Mouse (Mus musculus) limb, embryonic 15.5 days (tissue): ENCODE measurements around the gene Timmdc1. TPM values are rescaled to one million over a fixed set of nuclear protein-coding genes. Genes with fewer than 3 reads are reported as not detected.
A peak's percentile ranks its signal among the peaks of the same experiment; 100 is the strongest.

Experiments
- ATAC-seq: fragments of 200-750 bp; cut with Nextera tagmentation; 2 replicates; pipeline ENCODE4 v1.8.0; 2017; ENCODE audit warnings: low read depth, moderate TSS enrichment; ENCODE audit not compliant: insufficient number of reproducible peaks, low FRiP score, low TSS enrichment
- H3K27ac ChIP-seq: fragments of 300-500 bp; sonication (generic); 2 replicates; pipeline ENCODE4 v1.5.1; 2015; ENCODE audit warnings: moderate library complexity, mild to moderate bottlenecking, inconsistent platforms
- H3K27me3 ChIP-seq: fragments of 300-500 bp; sonication (generic); 2 replicates; pipeline ENCODE4 v1.6.1; 2015; ENCODE audit warnings: inconsistent platforms
- H3K36me3 ChIP-seq: fragments of 300-500 bp; sonication (generic); 2 replicates; pipeline ENCODE4 v1.6.1; 2015; ENCODE audit warnings: inconsistent platforms
- H3K4me1 ChIP-seq: fragments of 300-500 bp; sonication (generic); 2 replicates; pipeline ENCODE4 v1.6.1; 2015; ENCODE audit warnings: inconsistent platforms
- H3K4me2 ChIP-seq: fragments of 300-500 bp; sonication (generic); 2 replicates; pipeline ENCODE4 v1.6.1; 2015; ENCODE audit warnings: mild to moderate bottlenecking, inconsistent platforms
- H3K4me3 ChIP-seq: fragments of 300-500 bp; sonication (generic); 2 replicates; pipeline ENCODE4 v1.5.1; 2015; ENCODE audit warnings: mild to moderate bottlenecking, inconsistent platforms
- H3K9ac ChIP-seq: fragments of 300-500 bp; sonication (generic); 2 replicates; pipeline ENCODE4 v1.6.1; 2015; ENCODE audit warnings: inconsistent platforms
- H3K9me3 ChIP-seq: fragments of 300-500 bp; sonication (generic); 2 replicates; pipeline ENCODE4 v1.6.1; 2016; ENCODE audit warnings: inconsistent platforms
- WGBS: fragments of 180-500 bp; shearing (Covaris S2); methylation state at CpG from one replicate; pipeline ENCODE4 v1.1.7; 2015; 5-methylcytosine and 5-hydroxymethylcytosine counted together
- polyA plus RNA-seq: library from polyadenylated mRNA; unstranded; fragments of >200 nt; fragmentation: Nextera tagmentation; extraction: Ambion mirVana; gene quantifications from 2 replicates; pipeline ENCODE4 v1.2.1, GENCODE M21; 2015

Timmdc1 gene
- polyA plus RNA-seq, 1 experiment from 2014 or later = 26.6 TPM

- Histone ChIP-seq H3K36me3 (no peaks in the 10 kb centered on the region), H3K27ac (no peak overlapping the region), H3K9ac (no peak overlapping the region), H3K9me3 (no peaks in the 10 kb centered on the region), H3K4me3 (no peak overlapping the region), H3K4me2 (no peak overlapping the region), H3K27me3 (no peaks in the 10 kb centered on the region), H3K4me1 (no peaks in the 10 kb centered on the region; the same call in 1 of the 2 replicates)
- ATAC-seq = no peak
- WGBS = 56% methylated on average over 11 of the region's 11 CpGs
These were observed 65.5 kb downstream of the Timmdc1 start for GRCm38 (mm10) chr16:38456812-38457567.

GRCm38 (mm10) chr16:38455511-38456418 is 66.7 kb downstream of the Timmdc1 start, which contains the start of gene Cd80:
Gene Cd80, plus strand, starts transcription at chr16:38455561.
- H3K27ac ChIP-seq = no peak within 1 kb of the TSS
- H3K27me3 ChIP-seq = no peaks in the 10 kb centered on the region
- no peaks in the 10 kb centered on the region for H3K9me3 ChIP-seq
- no peak within 1 kb of the TSS for H3K4me2 ChIP-seq
- no peak within 1 kb of the TSS for H3K9ac ChIP-seq
- no peak within 1 kb of the TSS for H3K4me3 ChIP-seq
- peaks cover 9% of the 10 kb centered on the region for H3K4me1 ChIP-seq
- WGBS = 68% methylated on average over 17 of the region's 17 CpGs
- ATAC-seq = no peak
- H3K36me3 ChIP-seq = no peaks in the 10 kb centered on the region

- H3K27me3 ChIP-seq = no peaks in the 10 kb centered on the region
- peaks cover 16% of the 10 kb centered on the region for H3K4me1 ChIP-seq
- H3K27ac ChIP-seq = no peak overlapping the region
- peaks cover 6% of the 10 kb centered on the region for H3K36me3 ChIP-seq
- H3K4me2 ChIP-seq = no peak overlapping the region
- WGBS = 73% methylated on average over 11 of the region's 11 CpGs
- H3K9ac ChIP-seq = no peak overlapping the region
- no peak overlapping the region for H3K4me3 ChIP-seq
- no peaks in the 10 kb centered on the region for H3K9me3 ChIP-seq
- no peak for ATAC-seq
These were observed 67.8 kb downstream of the Timmdc1 start for GRCm38 (mm10) chr16:38454533-38455254.

GRCm38 (mm10) chr16:38453952-38454351 is 68.5 kb downstream of the Timmdc1 start:
- Histone ChIP-seq H3K9me3 (no peaks in the 10 kb centered on the region), H3K9ac (no peak overlapping the region), H3K4me3 (no peak overlapping the region), H3K4me2 (no peak overlapping the region), H3K36me3 (peaks cover 10% of the 10 kb centered on the region), H3K27me3 (no peaks in the 10 kb centered on the region), H3K4me1 (peaks cover 16% of the 10 kb centered on the region), H3K27ac (no peak overlapping the region)
- WGBS = 90% methylated on average over 4 of the region's 4 CpGs
- ATAC-seq = no peak

- no peaks in the 10 kb centered on the region for H3K27me3 ChIP-seq
- peak overlapping the region; percentile 58 for H3K4me2 ChIP-seq
- H3K27ac ChIP-seq = peak overlapping the region; percentile 97
- peaks cover 16% of the 10 kb centered on the region for H3K4me1 ChIP-seq
- H3K36me3 ChIP-seq = peaks cover 16% of the 10 kb centered on the region
- no peaks in the 10 kb centered on the region for H3K9me3 ChIP-seq
- 23% methylated on average over 3 of the region's 3 CpGs for WGBS
- H3K9ac ChIP-seq = peak overlapping the region; percentile 92
- ATAC-seq = no peak
- peak overlapping the region; percentile 76 for H3K4me3 ChIP-seq
These were observed 69.3 kb downstream of the Timmdc1 start for GRCm38 (mm10) chr16:38453203-38453553.

GRCm38 (mm10) chr16:38452442-38453202 is 69.8 kb downstream of the Timmdc1 start, which contains the start of gene Adprh:
Gene Adprh, minus strand, starts transcription at chr16:38452703.
- H3K9ac ChIP-seq = peak within 1 kb of the TSS; percentile 92
- no peaks in the 10 kb centered on the region for H3K9me3 ChIP-seq
- under 1% methylated on average over 48 of the region's 61 CpGs for WGBS
- H3K36me3 ChIP-seq = peaks cover 21% of the 10 kb centered on the region
- peaks cover 16% of the 10 kb centered on the region for H3K4me1 ChIP-seq
- ATAC-seq = peak; percentile 95
- H3K27me3 ChIP-seq = no peaks in the 10 kb centered on the region
- peak within 1 kb of the TSS; percentile 58 for H3K4me2 ChIP-seq
- H3K4me3 ChIP-seq = peak within 1 kb of the TSS; percentile 76
- peak within 1 kb of the TSS; percentile 97 for H3K27ac ChIP-seq

- peak overlapping the region; percentile 97 for H3K27ac ChIP-seq
- peak overlapping the region; percentile 92 for H3K9ac ChIP-seq
- ATAC-seq = no peak
These were observed 70.8 kb downstream of the Timmdc1 start for GRCm38 (mm10) chr16:38451421-38452205.

GRCm38 (mm10) chr16:38450707-38451106 is 71.8 kb downstream of the Timmdc1 start:
- H3K4me3 ChIP-seq = no peak overlapping the region
- 85% methylated on average over 7 of the region's 7 CpGs for WGBS
- no peak overlapping the region for H3K9ac ChIP-seq
- no peak overlapping the region for H3K4me2 ChIP-seq
- no peaks in the 10 kb centered on the region for H3K27me3 ChIP-seq
- H3K27ac ChIP-seq = no peak overlapping the region
- ATAC-seq = no peak
- H3K36me3 ChIP-seq = peaks cover 40% of the 10 kb centered on the region
- peaks cover 16% of the 10 kb centered on the region for H3K4me1 ChIP-seq
- H3K9me3 ChIP-seq = no peaks in the 10 kb centered on the region

More at GRCm38 (mm10) chr16:38451421-38452205, 70.8 kb downstream of the Timmdc1 start:
- Histone ChIP-seq H3K4me3 (peak overlapping the region; percentile 76), H3K9me3 (no peaks in the 10 kb centered on the region), H3K4me2 (peak overlapping the region; percentile 58), H3K36me3 (peaks cover 31% of the 10 kb centered on the region), H3K4me1 (peaks cover 16% of the 10 kb centered on the region), H3K27me3 (no peaks in the 10 kb centered on the region)
- 35% methylated on average over 12 of the region's 12 CpGs for WGBS

GRCm38 (mm10) chr16:38448458-38448857 is 74.0 kb downstream of the Timmdc1 start:
- WGBS = 72% methylated on average over 12 of the region's 12 CpGs
- Histone ChIP-seq H3K9ac (no peak overlapping the region), H3K9me3 (no peaks in the 10 kb centered on the region), H3K4me3 (no peak overlapping the region), H3K27ac (no peak overlapping the region), H3K36me3 (peaks cover 57% of the 10 kb centered on the region), H3K4me1 (peaks cover 16% of the 10 kb centered on the region), H3K4me2 (no peak overlapping the region), H3K27me3 (no peaks in the 10 kb centered on the region)
- no peak for ATAC-seq
